Mouse (Mus musculus): Measurements from ENCODE around the gene Gnas. TPM values are rescaled to one million over a fixed set of nuclear protein-coding genes. Genes with fewer than 3 reads are reported as not detected.

Gene Gnas
- 402 and 775 TPM in 2 replicates for polyA plus RNA-seq (2015; fragmentation: Nextera tagmentation; extraction: Ambion mirVana)

GRCm38 (mm10) chr2:174284011-174284410 lies at the start of gene Gnas:
Gene Gnas, plus strand, starts transcription at chr2:174284320.
- 0 out of 2 replicates have a peak, but pooled peaks cover 4% of the 10 kb centered on the region for H3K4me1 ChIP-seq (ENCODE audit: control insufficient read depth, insufficient read depth, low read length)
- H3K36me3 ChIP-seq (ENCODE audit: control insufficient read depth, insufficient read depth, low read length) = peaks cover 36% of the 10 kb centered on the region
- peak within 1 kb of the TSS; percentile 36; the same call in 1 of the 2 replicates for H3K9ac ChIP-seq (ENCODE audit: low read depth, low read length)
- H3K4me3 ChIP-seq (ENCODE audit: low read length) = peak within 1 kb of the TSS; percentile 39
- H3K9me3 ChIP-seq (ENCODE audit: control insufficient read depth, low read length) = peaks cover 20% of the 10 kb centered on the region
- ATAC-seq = peak; percentile 68
- WGBS = 50% methylated on average over 19 of the region's 19 CpGs
- peaks cover 25% of the 10 kb centered on the region for H3K27me3 ChIP-seq (replicated peaks; ENCODE audit: control insufficient read depth, insufficient read depth, low read length)
- peak within 1 kb of the TSS; percentile 50 for H3K4me2 ChIP-seq (ENCODE audit: low read depth, low read length)
- no peak within 1 kb of the TSS for H3K27ac ChIP-seq (ENCODE audit: low read length)

DNA sequence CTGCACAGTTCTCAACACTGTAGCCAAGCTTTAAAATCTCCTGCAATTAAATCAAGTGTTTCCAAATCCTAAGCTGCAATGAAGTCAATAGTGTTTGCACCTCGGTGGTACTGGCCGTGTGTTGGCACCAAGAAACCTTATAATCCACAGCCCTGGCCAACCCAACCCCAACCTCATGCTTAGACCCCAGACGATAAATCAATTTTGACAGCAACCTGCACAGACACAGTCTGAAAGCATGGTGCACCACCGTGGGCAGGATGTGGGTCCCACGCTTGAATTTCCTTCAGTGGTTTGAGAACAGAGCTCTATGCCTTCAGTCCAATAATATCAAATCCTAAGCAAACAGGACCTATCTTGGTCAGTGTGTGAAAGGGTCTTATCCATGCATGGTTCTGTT lies 41.7 kb upstream of the Gnas start:
- Histone ChIP-seq H3K4me3 (ENCODE audit: low read length) (no peak overlapping the region), H3K9me3 (ENCODE audit: control insufficient read depth, low read length) (no peaks in the 10 kb centered on the region), H3K27ac (ENCODE audit: low read length) (no peak overlapping the region), H3K36me3 (ENCODE audit: control insufficient read depth, insufficient read depth, low read length) (no peaks in the 10 kb centered on the region), H3K4me2 (ENCODE audit: low read depth, low read length) (no peak overlapping the region), H3K9ac (ENCODE audit: low read depth, low read length) (no peak overlapping the region), H3K27me3 (replicated peaks; ENCODE audit: control insufficient read depth, insufficient read depth, low read length) (no peaks in the 10 kb centered on the region), H3K4me1 (ENCODE audit: control insufficient read depth, insufficient read depth, low read length) (no peaks in the 10 kb centered on the region)
- ATAC-seq = no peak
- 83% methylated on average over 5 of the region's 5 CpGs for WGBS

DNA sequence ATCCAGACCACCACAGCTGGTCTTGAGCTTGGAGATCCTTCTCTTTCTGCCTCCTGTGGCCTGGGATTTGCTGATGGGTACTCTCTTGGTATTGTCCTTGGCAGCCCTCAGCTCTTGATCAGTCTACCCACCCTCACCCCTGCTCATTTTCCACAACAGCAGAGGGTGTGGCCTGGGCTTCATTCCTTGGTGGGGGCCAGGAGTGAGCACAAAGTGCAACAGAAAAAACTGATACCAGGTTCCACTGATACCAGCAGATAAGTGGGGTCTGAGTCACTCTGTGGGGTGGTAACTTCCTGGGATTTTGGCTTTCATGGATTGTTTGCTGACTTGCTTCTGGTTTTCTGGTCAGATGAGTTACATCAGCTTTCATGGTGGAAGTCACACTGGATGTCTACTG lies 32.2 kb upstream of the Gnas start:
- Histone ChIP-seq H3K36me3 (ENCODE audit: control insufficient read depth, insufficient read depth, low read length) (no peaks in the 10 kb centered on the region), H3K9ac (ENCODE audit: low read depth, low read length) (no peak overlapping the region), H3K4me2 (ENCODE audit: low read depth, low read length) (no peak overlapping the region), H3K4me3 (ENCODE audit: low read length) (no peak overlapping the region), H3K4me1 (ENCODE audit: control insufficient read depth, insufficient read depth, low read length) (peaks cover 5% of the 10 kb centered on the region; the same call in 1 of the 2 replicates), H3K27ac (ENCODE audit: low read length) (no peak overlapping the region), H3K27me3 (replicated peaks; ENCODE audit: control insufficient read depth, insufficient read depth, low read length) (no peaks in the 10 kb centered on the region), H3K9me3 (ENCODE audit: control insufficient read depth, low read length) (no peaks in the 10 kb centered on the region)
- peak; percentile 92 for ATAC-seq

GRCm38 (mm10) chr2:174257312-174257711 lies 26.8 kb upstream of the Gnas start:
- H3K27ac ChIP-seq (ENCODE audit: low read length) = no peak overlapping the region
- 32% methylated on average over 2 of the region's 2 CpGs for WGBS
- H3K4me2 ChIP-seq (ENCODE audit: low read depth, low read length) = no peak overlapping the region
- H3K36me3 ChIP-seq (ENCODE audit: control insufficient read depth, insufficient read depth, low read length) = no peaks in the 10 kb centered on the region
- no peak overlapping the region for H3K9ac ChIP-seq (ENCODE audit: low read depth, low read length)
- no peaks in the 10 kb centered on the region; the same call in 1 of the 2 replicates for H3K4me1 ChIP-seq (ENCODE audit: control insufficient read depth, insufficient read depth, low read length)
- no peaks in the 10 kb centered on the region for H3K9me3 ChIP-seq (ENCODE audit: control insufficient read depth, low read length)
- no peak for ATAC-seq
- H3K27me3 ChIP-seq (replicated peaks; ENCODE audit: control insufficient read depth, insufficient read depth, low read length) = no peaks in the 10 kb centered on the region
- H3K4me3 ChIP-seq (ENCODE audit: low read length) = no peak overlapping the region

DNA sequence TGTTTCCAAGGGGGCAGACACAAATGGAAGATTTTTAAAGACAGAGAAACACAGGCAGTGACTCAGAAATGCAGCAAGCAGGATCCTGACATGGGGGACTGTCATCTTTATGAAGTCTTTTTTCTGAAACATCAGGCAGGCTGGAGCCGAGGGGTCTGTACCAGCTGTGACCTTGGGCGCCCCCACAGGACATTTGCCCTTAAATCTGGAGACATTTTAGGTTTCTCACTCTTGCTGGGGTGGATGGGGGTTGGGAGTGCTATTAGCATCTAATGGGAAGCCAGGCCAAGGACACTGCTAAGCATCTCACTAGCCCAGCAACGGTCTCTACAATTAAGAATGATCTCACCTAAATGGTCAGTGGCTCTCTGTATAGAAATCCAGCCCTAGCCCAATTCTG lies 24.1 kb upstream of the Gnas start:
- Histone ChIP-seq H3K27me3 (replicated peaks; ENCODE audit: control insufficient read depth, insufficient read depth, low read length) (no peaks in the 10 kb centered on the region), H3K9me3 (ENCODE audit: control insufficient read depth, low read length) (no peaks in the 10 kb centered on the region), H3K27ac (ENCODE audit: low read length) (no peak overlapping the region), H3K4me1 (ENCODE audit: control insufficient read depth, insufficient read depth, low read length) (no peaks in the 10 kb centered on the region), H3K4me2 (ENCODE audit: low read depth, low read length) (no peak overlapping the region), H3K9ac (ENCODE audit: low read depth, low read length) (no peak overlapping the region), H3K4me3 (ENCODE audit: low read length) (no peak overlapping the region), H3K36me3 (ENCODE audit: control insufficient read depth, insufficient read depth, low read length) (no peaks in the 10 kb centered on the region)
- 26% methylated on average over 3 of the region's 3 CpGs for WGBS
- no peak for ATAC-seq

DNA sequence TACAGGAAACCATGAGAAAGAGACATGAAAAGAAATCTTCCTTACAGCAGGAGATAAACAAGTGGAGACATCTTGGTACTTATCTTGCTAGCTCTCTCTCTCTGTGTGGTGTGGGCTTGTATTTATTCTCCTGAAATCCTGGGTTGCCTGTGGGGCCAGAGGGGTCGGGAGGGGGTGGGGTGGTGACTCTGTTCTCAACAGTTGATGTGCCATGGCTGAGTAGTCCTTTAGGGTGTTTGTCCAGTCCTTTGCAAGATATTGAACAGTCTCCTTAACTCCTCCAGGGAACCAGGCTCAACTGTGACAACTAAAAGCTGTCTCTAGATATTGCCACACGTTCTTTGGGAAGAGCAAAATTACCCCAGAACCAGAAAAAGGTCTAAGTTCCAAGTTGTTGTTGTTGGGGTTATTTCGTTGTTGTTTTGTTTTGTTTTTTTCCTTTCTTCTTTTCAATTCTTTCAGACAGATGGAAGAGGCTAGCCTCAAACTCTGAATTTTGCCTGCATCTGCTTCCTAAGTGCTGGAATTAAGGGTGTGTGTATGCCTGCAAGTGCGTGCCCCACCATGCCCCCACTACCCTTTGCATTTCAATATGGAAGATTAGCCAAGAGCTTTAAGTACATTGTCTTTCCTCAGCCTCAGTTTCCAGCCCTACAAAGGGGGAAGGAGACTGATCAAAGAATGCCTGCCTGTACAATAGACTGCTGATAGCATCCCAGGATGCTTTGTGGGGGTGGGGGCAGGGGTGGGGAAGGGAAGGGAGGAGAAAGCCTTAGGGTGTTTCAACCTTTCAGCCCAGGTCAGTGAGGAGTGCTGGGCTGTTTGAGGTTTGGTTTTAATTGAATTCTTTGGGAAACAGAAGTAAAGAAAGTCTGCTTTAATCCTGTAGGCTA lies 23.0 kb upstream of the Gnas start:
- Histone ChIP-seq H3K9ac (ENCODE audit: low read depth, low read length) (no peak overlapping the region), H3K9me3 (ENCODE audit: control insufficient read depth, low read length) (no peaks in the 10 kb centered on the region), H3K4me2 (ENCODE audit: low read depth, low read length) (no peak overlapping the region), H3K36me3 (ENCODE audit: control insufficient read depth, insufficient read depth, low read length) (no peaks in the 10 kb centered on the region), H3K4me3 (ENCODE audit: low read length) (no peak overlapping the region), H3K27ac (ENCODE audit: low read length) (no peak overlapping the region), H3K4me1 (ENCODE audit: control insufficient read depth, insufficient read depth, low read length) (no peaks in the 10 kb centered on the region), H3K27me3 (replicated peaks; ENCODE audit: control insufficient read depth, insufficient read depth, low read length) (no peaks in the 10 kb centered on the region)
- 27% methylated on average over 4 of the region's 4 CpGs for WGBS
- no peak for ATAC-seq

DNA sequence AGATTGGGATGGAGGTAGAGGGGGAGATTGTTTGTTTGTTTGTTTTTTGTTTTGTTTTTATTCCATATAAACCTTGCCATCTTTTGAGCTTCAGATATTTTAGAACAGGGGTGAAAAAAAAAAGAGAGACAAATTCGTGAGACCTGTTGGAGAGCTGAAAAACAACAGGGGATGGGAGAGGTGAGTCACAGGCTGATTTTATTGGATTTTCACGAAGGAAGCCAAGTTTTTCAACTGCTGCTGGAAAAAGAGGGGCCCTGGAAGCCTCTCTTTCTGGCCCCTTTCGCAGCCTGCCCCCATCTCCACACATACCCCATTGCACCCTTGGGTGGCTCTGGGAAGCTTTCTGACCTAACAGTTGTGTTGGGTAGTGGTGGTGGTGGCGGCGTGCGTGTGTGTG lies 22.3 kb upstream of the Gnas start:
- Histone ChIP-seq H3K36me3 (ENCODE audit: control insufficient read depth, insufficient read depth, low read length) (no peaks in the 10 kb centered on the region), H3K4me3 (ENCODE audit: low read length) (no peak overlapping the region), H3K4me2 (ENCODE audit: low read depth, low read length) (no peak overlapping the region), H3K27ac (ENCODE audit: low read length) (no peak overlapping the region), H3K9ac (ENCODE audit: low read depth, low read length) (no peak overlapping the region), H3K27me3 (replicated peaks; ENCODE audit: control insufficient read depth, insufficient read depth, low read length) (no peaks in the 10 kb centered on the region), H3K9me3 (ENCODE audit: control insufficient read depth, low read length) (no peaks in the 10 kb centered on the region), H3K4me1 (ENCODE audit: control insufficient read depth, insufficient read depth, low read length) (no peaks in the 10 kb centered on the region)
- no peak for ATAC-seq
- WGBS = 59% methylated on average over 6 of the region's 6 CpGs

DNA sequence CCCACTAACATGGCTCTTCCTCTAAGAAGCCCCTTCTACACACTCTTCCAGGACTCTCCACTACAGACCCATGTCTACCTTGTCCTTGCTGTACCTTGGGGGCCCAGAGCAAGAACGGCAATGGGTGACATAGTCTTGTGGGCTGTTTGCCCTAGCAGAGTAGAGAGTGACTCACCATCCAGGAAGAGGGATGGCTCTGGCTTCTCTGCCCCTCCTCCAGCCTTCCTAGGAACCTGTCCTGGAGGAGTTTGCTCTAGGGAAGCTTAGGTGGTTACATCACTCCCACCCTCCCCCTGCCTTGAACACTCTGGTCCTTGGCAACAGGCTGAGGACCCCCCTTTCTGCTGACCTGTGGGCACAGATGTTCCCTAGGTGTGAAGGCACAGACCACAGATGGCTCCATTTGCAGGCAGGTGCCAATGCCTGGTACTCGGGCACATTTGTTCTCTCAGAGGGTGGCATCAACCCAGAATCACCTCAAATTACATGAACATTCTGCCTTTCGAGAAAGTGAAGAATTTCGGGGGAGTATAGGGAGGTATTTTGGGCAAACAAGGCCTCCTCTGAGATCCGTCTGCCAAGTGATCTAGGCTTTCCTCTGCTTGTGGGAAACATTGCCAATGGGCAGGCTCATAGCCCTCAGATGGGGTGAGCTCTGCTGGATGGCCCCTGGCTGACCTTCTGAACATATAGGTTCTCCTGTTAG lies 20.9 kb upstream of the Gnas start:
- Histone ChIP-seq H3K36me3 (ENCODE audit: control insufficient read depth, insufficient read depth, low read length) (no peaks in the 10 kb centered on the region), H3K4me3 (ENCODE audit: low read length) (no peak overlapping the region), H3K4me2 (ENCODE audit: low read depth, low read length) (no peak overlapping the region), H3K27ac (ENCODE audit: low read length) (no peak overlapping the region), H3K27me3 (replicated peaks; ENCODE audit: control insufficient read depth, insufficient read depth, low read length) (no peaks in the 10 kb centered on the region), H3K4me1 (ENCODE audit: control insufficient read depth, insufficient read depth, low read length) (no peaks in the 10 kb centered on the region), H3K9me3 (ENCODE audit: control insufficient read depth, low read length) (no peaks in the 10 kb centered on the region), H3K9ac (ENCODE audit: low read depth, low read length) (no peak overlapping the region)
- peak; percentile 62 for ATAC-seq
- 64% methylated on average over 5 of the region's 5 CpGs for WGBS

DNA sequence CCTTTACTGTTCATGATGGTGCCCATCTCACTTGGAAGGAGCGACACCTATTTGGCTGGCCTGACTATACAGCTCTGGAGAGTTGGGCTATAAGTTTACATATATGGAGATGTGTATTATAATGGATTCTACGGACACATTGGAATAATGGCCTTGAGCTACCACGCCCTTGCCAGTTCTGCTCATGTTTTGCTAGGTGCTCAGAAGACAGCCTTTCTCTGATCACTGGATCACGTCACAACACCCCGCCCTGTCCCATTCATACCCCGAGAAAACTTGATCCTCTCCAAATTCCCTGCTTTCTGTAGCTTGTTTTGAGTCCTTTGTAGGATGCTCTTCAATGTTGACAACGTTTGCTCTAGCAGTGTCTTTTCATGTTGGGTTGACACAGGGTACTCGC lies 19.9 kb upstream of the Gnas start:
- Histone ChIP-seq H3K4me2 (ENCODE audit: low read depth, low read length) (no peak overlapping the region), H3K9me3 (ENCODE audit: control insufficient read depth, low read length) (no peaks in the 10 kb centered on the region), H3K27ac (ENCODE audit: low read length) (no peak overlapping the region), H3K4me1 (ENCODE audit: control insufficient read depth, insufficient read depth, low read length) (no peaks in the 10 kb centered on the region), H3K9ac (ENCODE audit: low read depth, low read length) (no peak overlapping the region), H3K36me3 (ENCODE audit: control insufficient read depth, insufficient read depth, low read length) (no peaks in the 10 kb centered on the region), H3K27me3 (replicated peaks; ENCODE audit: control insufficient read depth, insufficient read depth, low read length) (no peaks in the 10 kb centered on the region), H3K4me3 (ENCODE audit: low read length) (no peak overlapping the region)
- ATAC-seq = no peak
- WGBS = 90% methylated on average over 8 of the region's 8 CpGs
